Mouse (Mus musculus) frontal cortex, postnatal 14 days (tissue): ENCODE data around the gene Lpcat4.
"Not testable (repeated sequence)": the region's sequence is repeated elsewhere in the genome, so short reads cannot be mapped to it uniquely, and the experiment has no call there.

Experiments used
- DNase-seq, 2 experiments: peaks; one replicate each; pipeline ENCODE4 v3.0.0; 2022; ENCODE audit warnings: low spot score in 2 of 2

Lpcat4 gene

GRCm38 (mm10) chr2:112261748-112262653, 22.7 kb downstream of the Lpcat4 start, which contains the start of gene Nop10:
TSS of gene Nop10 (plus strand) at chr2:112261926.
- DNase-seq: peak; percentile 82 to 85

- no peak for DNase-seq
Measured at GRCm38 (mm10) chr2:112262779-112263295, 23.6 kb downstream of the Lpcat4 start.

GRCm38 (mm10) chr2:112264364-112264763, 25.1 kb downstream of the Lpcat4 start:
- DNase-seq: no peak

GRCm38 (mm10) chr2:112265448-112266241, 26.4 kb downstream of the Lpcat4 start, which contains the start of gene Slc12a6:
TSS of gene Slc12a6 (plus strand) at chr2:112265825.
- peak; percentile 82 to 87 for DNase-seq

GRCm38 (mm10) chr2:112266242-112266592, 26.9 kb downstream of the Lpcat4 start, which contains the start of gene Gm21985:
TSS of gene Gm21985 (plus strand) at chr2:112266314.
- no peak for DNase-seq

- DNase-seq: no peak
Measured at GRCm38 (mm10) chr2:112266780-112267179, 27.5 kb downstream of the Lpcat4 start.

GRCm38 (mm10) chr2:112267547-112268269, 28.4 kb downstream of the Lpcat4 start:
- no peak for DNase-seq

- DNase-seq: no peak
Measured at GRCm38 (mm10) chr2:112270011-112270410, 30.7 kb downstream of the Lpcat4 start.

- no peak for DNase-seq
Measured at GRCm38 (mm10) chr2:112272909-112273308, 33.6 kb downstream of the Lpcat4 start.

- DNase-seq: no peak
Measured at GRCm38 (mm10) chr2:112273474-112273873, 34.2 kb downstream of the Lpcat4 start.

GRCm38 (mm10) chr2:112276870-112277269, 37.6 kb downstream of the Lpcat4 start:
- DNase-seq: no peak

- no peak for DNase-seq
Measured at GRCm38 (mm10) chr2:112282846-112283245, 43.6 kb downstream of the Lpcat4 start.

- no peak for DNase-seq
Measured at GRCm38 (mm10) chr2:112284363-112285030, 45.2 kb downstream of the Lpcat4 start.

GRCm38 (mm10) chr2:112285031-112285390, 45.7 kb downstream of the Lpcat4 start:
- no peak for DNase-seq

- not testable (repeated sequence) for DNase-seq
Measured at GRCm38 (mm10) chr2:112286062-112286461, 46.8 kb downstream of the Lpcat4 start.

- DNase-seq: no peak
Measured at GRCm38 (mm10) chr2:112287059-112287458, 47.8 kb downstream of the Lpcat4 start.

- no peak for DNase-seq
Measured at GRCm38 (mm10) chr2:112289507-112289906, 50.2 kb downstream of the Lpcat4 start.

- DNase-seq: no peak
Measured at GRCm38 (mm10) chr2:112292823-112293222, 53.6 kb downstream of the Lpcat4 start.

- DNase-seq: no peak
Measured at GRCm38 (mm10) chr2:112296211-112296610, 56.9 kb downstream of the Lpcat4 start.
